Mouse (Mus musculus) liver, embryonic 13.5 days (tissue): ENCODE measurements around the gene Snx25. TPM values are rescaled to one million over a fixed set of nuclear protein-coding genes. Genes with fewer than 3 reads are reported as not detected.

Source experiments
- ATAC-seq: fragments of 200-750 bp; cut with Nextera tagmentation; 2 replicates; pipeline ENCODE4 v1.8.0; 2017; ENCODE audit warnings: low read depth, mild to moderate bottlenecking, moderate number of reproducible peaks, moderate library complexity
- DNase-seq: peaks from one replicate; pipeline ENCODE4 v3.0.0; 2022
- H3K27ac ChIP-seq: fragments of 300-500 bp; sonication (generic); 2 replicates; pipeline ENCODE4 v1.5.1; 2015; ENCODE audit warnings: moderate library complexity, mild to moderate bottlenecking, inconsistent platforms
- H3K27me3 ChIP-seq: fragments of 300-500 bp; sonication (generic); 2 replicates; pipeline ENCODE4 v1.6.1; 2015; ENCODE audit warnings: mild to moderate bottlenecking, inconsistent platforms
- H3K36me3 ChIP-seq: fragments of 300-500 bp; sonication (generic); 2 replicates; pipeline ENCODE4 v1.6.1; 2015; ENCODE audit warnings: mild to moderate bottlenecking, inconsistent platforms
- H3K4me1 ChIP-seq: fragments of 300-500 bp; sonication (generic); replicated peaks from 2 replicates; pipeline ENCODE4 v1.6.1; 2015; ENCODE audit warnings: inconsistent platforms
- H3K4me2 ChIP-seq: fragments of 300-500 bp; sonication (generic); 2 replicates; pipeline ENCODE4 v1.6.1; 2015; ENCODE audit warnings: inconsistent platforms, mild to moderate bottlenecking, moderate library complexity
- H3K4me3 ChIP-seq: fragments of 300-500 bp; sonication (generic); replicated peaks from 2 replicates; pipeline ENCODE4 v1.5.1; 2015; ENCODE audit warnings: mild to moderate bottlenecking, inconsistent platforms
- H3K9ac ChIP-seq: fragments of 300-500 bp; sonication (generic); 2 replicates; pipeline ENCODE4 v1.6.1; 2015; ENCODE audit warnings: mild to moderate bottlenecking, inconsistent platforms
- H3K9me3 ChIP-seq: fragments of 300-500 bp; sonication (generic); replicated peaks from 2 replicates; pipeline ENCODE4 v1.6.1; 2016; ENCODE audit warnings: inconsistent platforms
- WGBS: fragments of 180-500 bp; shearing (Covaris S2); methylation state at CpG from one replicate; pipeline ENCODE4 v1.1.7; 2015; ENCODE audit not compliant: insufficient replicate concordance; 5-methylcytosine and 5-hydroxymethylcytosine counted together
- polyA plus RNA-seq: library from polyadenylated mRNA; unstranded; fragments of >200 nt; fragmentation: Nextera tagmentation; extraction: Ambion mirVana; gene quantifications from 2 replicates; pipeline ENCODE4 v1.2.1, GENCODE M21; 2015

Gene Snx25
- polyA plus RNA-seq, 1 experiment from 2014 or later: 3.7 TPM

DNA sequence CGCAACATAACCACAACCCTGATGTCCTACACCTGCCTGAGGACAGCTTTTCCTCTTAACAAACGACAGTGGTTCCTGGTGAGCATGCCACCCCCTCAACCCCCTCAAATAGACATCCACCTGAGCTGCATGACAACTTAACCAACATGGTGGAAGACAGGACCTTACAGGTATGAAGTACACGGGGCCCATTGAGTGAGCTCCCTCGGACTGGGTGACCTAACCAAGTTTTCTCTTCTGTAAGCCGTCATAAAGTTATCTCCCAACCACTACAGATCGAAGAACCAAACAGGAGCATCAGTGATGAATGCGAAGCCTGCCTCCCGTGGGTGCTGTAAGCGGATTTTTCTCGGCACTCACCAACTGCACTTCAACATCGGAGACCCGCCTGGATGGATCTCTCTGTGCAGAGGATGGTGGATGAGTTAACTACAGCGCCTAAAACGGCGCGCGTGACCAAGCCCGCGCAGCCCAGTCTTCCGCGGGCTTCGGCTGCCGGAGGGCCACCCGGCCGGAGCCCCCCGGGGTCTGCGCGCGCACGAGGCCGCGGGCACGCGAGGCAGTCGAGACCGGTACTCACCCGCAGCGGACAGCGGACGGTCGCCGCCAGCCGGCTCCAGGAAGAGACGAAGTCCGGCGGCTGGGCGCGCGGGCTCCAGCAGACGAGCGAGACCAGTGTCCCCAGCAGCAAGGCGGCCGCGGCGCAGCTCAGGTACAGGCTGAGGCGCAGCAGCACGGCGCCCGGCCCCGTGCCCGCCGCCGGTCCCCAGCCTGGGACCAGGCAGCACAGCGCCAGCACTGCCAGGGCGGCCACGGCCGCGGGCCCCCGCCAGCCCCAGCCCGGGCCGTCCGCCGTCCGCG lies 527 bp downstream of the Snx25 start, which contains the start of gene Cfap97:
TSS of gene Cfap97 (plus strand) at position 570 of the 861 bp plus-strand sequence.
- Histone ChIP-seq H3K27ac (peak within 1 kb of the TSS; percentile 18; the same call in 1 of the 2 replicates), H3K9me3 (no peaks in the 10 kb centered on the region), H3K9ac (peak within 1 kb of the TSS; percentile 87), H3K36me3 (no peaks in the 10 kb centered on the region), H3K4me3 (peak within 1 kb of the TSS; percentile 82), H3K4me2 (peak within 1 kb of the TSS; percentile 99), H3K27me3 (peaks cover 21% of the 10 kb centered on the region; the same call in 1 of the 2 replicates), H3K4me1 (peaks cover 27% of the 10 kb centered on the region)
- DNase-seq (peak; percentile 30), ATAC-seq (peak; percentile 76)
- 1% methylated on average over 65 of the region's 75 CpGs for WGBS

DNA sequence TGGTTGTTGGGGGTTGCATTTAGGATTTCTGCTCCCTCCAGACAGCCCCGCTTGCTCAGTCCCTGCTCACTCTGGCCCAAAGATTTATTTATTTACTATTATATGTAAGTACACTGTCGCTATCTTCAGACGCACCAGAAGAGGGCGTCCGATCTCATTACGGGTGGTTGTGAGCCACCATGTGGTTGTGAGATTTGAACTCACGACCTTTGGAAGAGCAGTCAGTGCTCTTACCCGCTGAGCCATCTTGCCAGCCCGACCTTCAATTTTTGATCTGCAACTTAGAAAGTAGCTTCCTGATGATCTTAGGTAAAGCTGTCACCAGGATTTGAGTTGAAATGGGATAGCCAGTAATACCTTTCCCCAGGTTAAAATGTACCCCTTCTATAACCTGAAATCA lies 2.2 kb downstream of the Snx25 start:
- DNase-seq (no peak), ATAC-seq (no peak)
- H3K9me3 ChIP-seq: no peaks in the 10 kb centered on the region
- H3K4me1 ChIP-seq: peaks cover 35% of the 10 kb centered on the region
- H3K36me3 ChIP-seq: no peaks in the 10 kb centered on the region
- H3K27me3 ChIP-seq: peaks cover 18% of the 10 kb centered on the region; the same call in 1 of the 2 replicates
- WGBS: 66% methylated on average over 9 of the region's 9 CpGs
- no peak overlapping the region for H3K4me3 ChIP-seq
- H3K4me2 ChIP-seq: no peak overlapping the region
- no peak overlapping the region for H3K27ac ChIP-seq
- no peak overlapping the region for H3K9ac ChIP-seq

DNA sequence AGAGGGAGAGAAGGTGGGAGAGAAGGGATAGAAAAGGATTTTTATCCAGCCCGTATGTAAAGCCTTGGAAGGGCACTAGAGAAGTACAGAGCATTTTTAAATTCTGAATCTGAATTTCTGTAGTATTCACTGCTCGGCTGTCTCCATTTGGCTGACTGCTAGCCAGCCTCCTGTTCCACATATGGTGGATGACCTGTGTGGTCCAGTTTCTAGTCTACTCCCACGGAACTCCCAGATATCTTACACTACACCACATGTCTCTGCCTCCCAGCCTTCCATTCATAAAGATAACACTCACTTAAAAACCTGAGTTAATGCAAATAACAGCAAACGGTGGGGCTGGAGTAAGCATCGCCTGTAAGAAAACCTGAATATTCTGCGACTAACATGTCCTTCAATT lies 2.7 kb downstream of the Snx25 start:
- H3K4me2 ChIP-seq: no peak overlapping the region
- ATAC-seq (no peak), DNase-seq (no peak)
- H3K4me3 ChIP-seq: no peak overlapping the region
- 78% methylated on average over 6 of the region's 6 CpGs for WGBS
- no peaks in the 10 kb centered on the region for H3K9me3 ChIP-seq
- H3K27ac ChIP-seq: no peak overlapping the region
- H3K36me3 ChIP-seq: no peaks in the 10 kb centered on the region
- H3K9ac ChIP-seq: no peak overlapping the region
- H3K4me1 ChIP-seq: peaks cover 40% of the 10 kb centered on the region
- peaks cover 14% of the 10 kb centered on the region; the same call in 1 of the 2 replicates for H3K27me3 ChIP-seq

DNA sequence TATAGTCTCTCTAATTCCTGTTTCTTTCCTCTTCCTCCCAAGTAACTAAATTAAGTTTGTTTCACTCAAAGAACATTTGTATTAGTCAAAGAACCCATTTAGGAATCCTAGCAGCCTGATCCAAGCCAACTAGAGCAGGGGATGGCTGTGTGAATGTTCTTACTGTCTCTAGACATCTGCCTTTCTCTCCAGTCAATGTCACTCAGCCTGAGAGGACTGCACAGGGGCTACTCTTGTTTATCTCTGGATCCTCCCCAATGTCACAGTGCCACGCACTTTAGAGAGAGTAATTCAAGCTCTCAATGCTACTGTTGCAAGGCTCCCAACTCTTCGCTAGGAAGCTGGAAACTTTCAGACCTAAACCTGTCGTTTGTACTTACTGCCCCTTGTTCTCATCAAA lies 5.8 kb downstream of the Snx25 start:
- ATAC-seq: no peak
- H3K9ac ChIP-seq: no peak overlapping the region
- H3K4me2 ChIP-seq: no peak overlapping the region
- 44% methylated on average over 3 of the region's 3 CpGs for WGBS
- H3K9me3 ChIP-seq: no peaks in the 10 kb centered on the region
- no peak overlapping the region for H3K27ac ChIP-seq
- no peak overlapping the region for H3K4me3 ChIP-seq
- DNase-seq: no peak
- H3K4me1 ChIP-seq: peaks cover 48% of the 10 kb centered on the region
- H3K36me3 ChIP-seq: no peaks in the 10 kb centered on the region
- H3K27me3 ChIP-seq: 0 out of 2 replicates have a peak, but pooled peaks cover under 1% of the 10 kb centered on the region

DNA sequence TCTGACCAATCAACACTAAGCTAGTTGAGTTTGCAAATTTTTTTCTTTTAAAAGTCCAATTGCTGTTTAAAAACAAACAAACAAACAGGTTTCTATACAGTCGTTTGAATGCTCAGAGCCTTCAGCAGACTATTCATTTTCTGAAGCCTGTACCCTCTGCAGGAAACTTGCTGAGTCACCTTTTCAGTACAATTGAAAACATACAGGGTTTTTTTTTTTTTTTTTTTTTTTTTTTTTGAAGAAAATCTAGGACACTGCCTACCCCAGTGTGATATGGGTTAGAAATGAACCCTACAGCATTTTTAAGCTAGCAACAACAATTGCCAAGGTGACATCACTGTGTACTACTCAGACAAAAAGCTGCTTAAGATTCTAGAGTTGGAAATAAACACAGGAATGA lies 8.0 kb downstream of the Snx25 start:
- H3K4me2 ChIP-seq: no peak overlapping the region
- no peak overlapping the region for H3K4me3 ChIP-seq
- DNase-seq (no peak), ATAC-seq (0 out of 2 replicates have a peak, but pooled peaks have one; percentile 54)
- no peaks in the 10 kb centered on the region for H3K36me3 ChIP-seq
- no peak overlapping the region for H3K27ac ChIP-seq
- H3K4me1 ChIP-seq: peaks cover 36% of the 10 kb centered on the region
- peak overlapping the region; percentile 9; the same call in 1 of the 2 replicates for H3K9ac ChIP-seq
- H3K27me3 ChIP-seq: no peaks in the 10 kb centered on the region
- H3K9me3 ChIP-seq: no peaks in the 10 kb centered on the region
- WGBS: 18% methylated on average over 1 of the region's 1 CpGs

DNA sequence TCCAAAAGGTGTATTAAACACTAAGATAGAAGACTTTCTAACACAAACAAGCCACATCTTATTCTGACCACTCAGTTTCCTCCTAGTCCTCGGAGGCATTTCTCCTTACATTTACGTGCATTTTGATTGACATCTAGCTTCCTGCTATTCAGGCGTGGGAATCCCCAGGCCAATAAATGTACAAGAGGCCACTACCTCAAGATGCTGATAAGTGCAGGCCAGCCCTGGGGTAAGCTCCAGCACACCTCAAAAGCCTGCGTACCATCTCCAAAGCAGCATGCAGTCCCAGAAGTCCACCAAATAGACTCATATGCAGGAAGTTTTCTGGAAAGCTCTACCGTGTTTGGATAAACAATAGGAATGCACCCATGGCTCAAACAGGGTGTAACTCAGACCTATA lies 8.5 kb downstream of the Snx25 start:
- Histone ChIP-seq H3K9me3 (no peaks in the 10 kb centered on the region), H3K4me3 (no peak overlapping the region), H3K27ac (no peak overlapping the region), H3K9ac (no peak overlapping the region), H3K27me3 (no peaks in the 10 kb centered on the region), H3K4me2 (no peak overlapping the region), H3K4me1 (peaks cover 36% of the 10 kb centered on the region), H3K36me3 (no peaks in the 10 kb centered on the region)
- DNase-seq: no peak
- WGBS: 26% methylated on average over 5 of the region's 5 CpGs
- 0 out of 2 replicates have a peak, but pooled peaks have one; percentile 31 for ATAC-seq

DNA sequence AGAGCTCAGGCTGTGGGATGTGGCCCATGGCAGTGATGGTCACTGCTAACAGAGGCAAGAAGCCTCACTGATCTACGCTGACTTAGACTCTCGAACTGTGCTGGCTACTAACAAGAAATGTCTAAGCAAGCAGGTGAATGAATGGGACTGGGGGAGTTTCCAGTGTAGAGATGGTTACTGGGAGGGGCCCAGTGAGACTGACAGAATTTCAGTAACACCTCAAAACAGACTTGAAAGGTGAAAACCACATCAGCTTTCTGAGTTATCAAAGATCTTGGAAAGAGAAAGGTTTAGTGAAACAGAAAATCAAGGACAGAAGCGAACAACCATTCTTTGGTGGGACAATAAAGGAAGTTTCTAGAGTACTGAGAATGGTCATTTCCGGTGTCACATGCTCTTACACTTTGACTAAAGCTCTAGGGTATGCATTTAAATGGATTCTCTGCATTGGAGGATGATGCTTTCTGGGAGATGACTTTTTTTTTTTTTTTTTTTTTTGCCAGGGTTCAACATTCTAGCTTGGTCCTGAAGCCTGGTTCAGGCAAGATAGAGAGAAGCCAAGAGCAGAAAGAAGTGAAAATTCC lies 9.4 kb downstream of the Snx25 start:
- no peak overlapping the region for H3K4me3 ChIP-seq
- ATAC-seq (no peak), DNase-seq (no peak)
- no peak overlapping the region for H3K4me2 ChIP-seq
- no peak overlapping the region for H3K27ac ChIP-seq
- no peak overlapping the region for H3K9ac ChIP-seq
- H3K4me1 ChIP-seq: peaks cover 34% of the 10 kb centered on the region
- no peaks in the 10 kb centered on the region for H3K27me3 ChIP-seq
- 76% methylated on average over 4 of the region's 4 CpGs for WGBS
- H3K36me3 ChIP-seq: no peaks in the 10 kb centered on the region
- no peaks in the 10 kb centered on the region for H3K9me3 ChIP-seq

DNA sequence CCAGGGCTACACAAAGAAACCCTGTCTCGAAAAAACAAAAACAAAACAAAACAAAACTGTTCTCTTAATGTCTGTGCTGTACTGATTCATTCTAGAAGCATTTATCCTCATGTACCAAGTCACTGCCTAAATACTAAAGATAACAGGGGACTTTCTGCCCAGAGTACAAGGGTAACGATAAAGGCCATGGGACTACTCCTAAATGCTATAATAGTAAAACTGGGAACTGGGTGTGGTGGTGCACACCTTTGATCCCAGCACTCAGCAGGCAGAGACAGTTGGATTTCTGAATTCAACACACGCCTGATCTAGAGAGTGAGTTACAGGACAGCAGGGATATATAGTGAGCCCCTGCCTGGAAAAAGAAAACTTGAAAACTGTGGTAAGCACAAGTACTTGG lies 10.3 kb downstream of the Snx25 start:
- H3K9ac ChIP-seq: no peak overlapping the region
- no peak for ATAC-seq
- no peak overlapping the region for H3K4me2 ChIP-seq
- peaks cover 33% of the 10 kb centered on the region for H3K4me1 ChIP-seq
- no peak for DNase-seq
- H3K36me3 ChIP-seq: no peaks in the 10 kb centered on the region
- H3K9me3 ChIP-seq: no peaks in the 10 kb centered on the region
- no peak overlapping the region for H3K27ac ChIP-seq
- WGBS: 58% methylated on average over 3 of the region's 3 CpGs
- no peaks in the 10 kb centered on the region for H3K27me3 ChIP-seq
- H3K4me3 ChIP-seq: no peak overlapping the region

DNA sequence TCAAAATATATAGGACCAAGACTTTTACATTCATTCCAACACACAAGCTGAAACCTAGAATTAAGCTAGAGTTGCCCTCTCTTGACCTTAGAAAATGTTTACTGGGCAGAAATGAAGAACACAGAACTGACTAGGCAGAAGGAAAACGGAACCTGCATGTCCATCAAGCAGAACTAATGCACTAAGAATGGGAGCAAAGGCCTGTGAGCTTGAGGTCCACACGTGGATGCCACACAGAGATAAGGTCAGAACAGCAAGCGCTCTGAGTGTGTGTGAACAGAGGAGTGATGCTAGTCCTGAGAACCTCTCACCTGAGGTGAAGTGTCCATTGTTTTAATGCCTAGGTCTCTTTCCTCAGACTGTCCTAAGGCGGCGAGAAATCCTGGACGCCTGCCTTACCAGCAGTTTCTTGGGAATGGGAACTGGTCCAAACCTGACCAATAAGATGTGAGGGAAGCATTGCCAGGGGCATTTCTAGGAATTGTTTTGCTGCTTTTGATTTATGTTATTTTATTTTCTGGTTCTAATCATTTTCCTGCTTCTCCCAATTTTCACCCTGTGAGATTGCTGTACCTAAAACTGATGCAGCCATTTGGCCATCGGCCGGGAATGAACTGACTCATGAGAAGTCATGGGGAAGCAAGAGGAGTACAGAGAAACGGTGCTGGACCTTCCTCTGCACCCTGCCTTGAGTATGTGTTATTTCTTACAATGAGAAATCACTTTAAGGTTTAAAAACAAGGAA lies 11.4 kb downstream of the Snx25 start:
- H3K4me3 ChIP-seq: no peak overlapping the region
- H3K36me3 ChIP-seq: no peaks in the 10 kb centered on the region
- DNase-seq: no peak
- no peaks in the 10 kb centered on the region for H3K9me3 ChIP-seq
- H3K9ac ChIP-seq: no peak overlapping the region
- no peak overlapping the region for H3K4me2 ChIP-seq
- H3K27ac ChIP-seq: no peak overlapping the region
- 67% methylated on average over 9 of the region's 9 CpGs for WGBS
- ATAC-seq: no peak
- H3K27me3 ChIP-seq: no peaks in the 10 kb centered on the region
- peaks cover 29% of the 10 kb centered on the region for H3K4me1 ChIP-seq

DNA sequence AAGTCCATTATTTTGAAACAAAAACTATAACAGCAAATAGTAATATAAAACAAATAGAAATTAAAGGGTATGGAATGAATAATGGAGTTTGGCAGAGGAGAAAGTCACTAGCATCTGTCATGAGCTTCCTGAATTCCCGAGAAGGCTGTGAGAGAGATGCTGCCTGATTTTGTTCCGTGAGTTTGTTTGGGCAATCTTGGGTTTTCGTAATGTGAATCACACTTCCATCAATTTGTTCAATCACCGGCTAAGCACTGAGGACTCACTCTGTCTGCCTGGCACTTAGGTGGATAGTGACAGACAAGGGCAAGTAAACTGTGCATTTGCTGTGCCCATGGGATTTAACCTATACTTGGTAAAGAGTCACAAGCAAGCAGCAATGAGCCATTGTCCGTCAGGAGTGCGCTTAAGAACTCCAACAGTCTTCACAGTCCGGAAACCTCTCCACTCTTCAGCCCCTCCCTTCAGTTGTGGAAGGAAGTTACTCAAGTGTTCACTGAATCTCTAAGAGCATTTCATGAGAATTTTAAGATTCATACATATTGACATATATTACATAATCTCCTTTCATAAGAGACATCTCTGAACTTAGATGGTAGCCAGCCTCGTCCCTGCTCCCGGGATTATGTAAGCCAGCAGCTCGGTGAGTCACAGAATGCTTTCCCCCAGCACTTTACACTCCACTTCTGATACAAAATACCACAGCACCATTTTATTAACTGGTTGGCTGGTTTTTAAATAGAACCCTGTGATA lies 13.9 kb downstream of the Snx25 start:
- H3K27me3 ChIP-seq: no peaks in the 10 kb centered on the region
- no peak overlapping the region for H3K4me2 ChIP-seq
- peaks cover 7% of the 10 kb centered on the region for H3K4me1 ChIP-seq
- ATAC-seq (no peak), DNase-seq (no peak)
- H3K27ac ChIP-seq: no peak overlapping the region
- H3K4me3 ChIP-seq: no peak overlapping the region
- H3K9ac ChIP-seq: no peak overlapping the region
- WGBS: 76% methylated on average over 10 of the region's 10 CpGs
- peaks cover 6% of the 10 kb centered on the region for H3K36me3 ChIP-seq
- no peaks in the 10 kb centered on the region for H3K9me3 ChIP-seq
